Mouse (Mus musculus) heart, adult 2 months (tissue): Measurements from ENCODE around the gene Rack1. TPM values are rescaled to one million over a fixed set of nuclear protein-coding genes. Genes with fewer than 3 reads are reported as not detected.

Source experiments
- DNase-seq, 2 experiments: peaks; one replicate each; pipeline ENCODE4 v3.0.0; 2021
- H3K27ac ChIP-seq: fragments of 200-600 bp; 2 replicates; pipeline ENCODE4 v1.8.1; 2022
- H3K27me3 ChIP-seq: fragments of 200-500 bp; 2 replicates; pipeline ENCODE4 v1.6.1; 2012; ENCODE audit warnings: mild to moderate bottlenecking, low read length, inconsistent platforms, mixed read lengths; ENCODE audit not compliant: control insufficient read depth, insufficient read depth
- H3K36me3 ChIP-seq: fragments of 200-500 bp; 2 replicates; pipeline ENCODE4 v1.6.1; 2012; ENCODE audit warnings: low read length, inconsistent platforms; ENCODE audit not compliant: control insufficient read depth, insufficient read depth
- H3K4me1 ChIP-seq: fragments of 200-500 bp; 2 replicates; pipeline ENCODE4 v1.6.1; 2011; ENCODE audit warnings: low read length; ENCODE audit not compliant: control insufficient read depth, insufficient read depth
- H3K4me3 ChIP-seq: fragments of 200-600 bp; 2 replicates; pipeline ENCODE4 v1.8.1; 2022
- H3K79me2 ChIP-seq: fragments of 200-500 bp; replicated peaks from 2 replicates; pipeline ENCODE4 v1.6.1; 2012; ENCODE audit warnings: mild to moderate bottlenecking, inconsistent platforms, low read length, moderate library complexity, mixed read lengths; ENCODE audit not compliant: control insufficient read depth, insufficient read depth
- H3K9ac ChIP-seq: fragments of 200-500 bp; 2 replicates; pipeline ENCODE4 v1.6.1; 2012; ENCODE audit warnings: low read depth, mild to moderate bottlenecking, control low read depth, inconsistent platforms, low read length, mixed read lengths
- CTCF ChIP-seq: fragments of 200-600 bp; IDR thresholded peaks from 2 replicates; pipeline ENCODE4 v1.8.1; 2022; ENCODE audit warnings: antibody characterized with exemption, mild to moderate bottlenecking, moderate library complexity
- EP300 ChIP-seq: fragments of 200-500 bp; IDR thresholded peaks from 2 replicates; pipeline ENCODE4 v1.6.1; 2011; ENCODE audit warnings: low read depth, low read length, control low read depth; ENCODE audit not compliant: insufficient read depth
- POLR2A ChIP-seq: fragments of 200-500 bp; IDR thresholded peaks from 2 replicates; pipeline ENCODE4 v1.6.1; 2011; ENCODE audit warnings: mild to moderate bottlenecking, low read depth, low read length, control low read depth; ENCODE audit not compliant: insufficient read depth
- WGBS: fragments of 180-500 bp; shearing (Covaris S2); methylation state at CpG from one replicate; pipeline ENCODE4 v1.1.7; 2018; 5-methylcytosine and 5-hydroxymethylcytosine counted together
- intact Hi-C: fragments of 180-260 bp; cut with DNase I; formaldehyde crosslinking; loops from one replicate; pipeline ENCODE4 v1.15.1; 2025
- polyA plus RNA-seq: library from polyadenylated mRNA; depleted of rRNA; stranded (reverse); fragments of >200 nt; gene quantifications from 2 replicates; pipeline ENCODE4 v1.2.3, GENCODE M21; 2012
- total RNA-seq, 2 experiments: library from RNA; stranded (reverse); gene quantifications; 2 replicates each; pipeline ENCODE4 v1.2.3; 2021

The Rack1 gene
- total and polyA plus RNA-seq, 3 experiments, result 337 to 867 (median 437) TPM

GRCm38 (mm10) chr11:48838181-48838797, 38.2 kb downstream of the Rack1 start:
- Histone ChIP-seq H3K36me3 (no peaks in the 10 kb centered on the region), H3K27ac (peak overlapping the region; percentile 87), H3K9ac (peak overlapping the region; percentile 4), H3K4me3 (peak overlapping the region; percentile 82), H3K79me2 (no peaks in the 10 kb centered on the region), H3K4me1 (peaks cover 4% of the 10 kb centered on the region), H3K27me3 (no peaks in the 10 kb centered on the region)
- peak in 1 of 2 experiments; percentile 50 for DNase-seq
- intact Hi-C loops, result no loop called here
- under 1% methylated on average over 16 of the region's 16 CpGs for WGBS
- TF ChIP-seq POLR2A (0 out of 2 replicates have a peak, but pooled peaks have one; percentile 36), CTCF (no peak)

DNA sequence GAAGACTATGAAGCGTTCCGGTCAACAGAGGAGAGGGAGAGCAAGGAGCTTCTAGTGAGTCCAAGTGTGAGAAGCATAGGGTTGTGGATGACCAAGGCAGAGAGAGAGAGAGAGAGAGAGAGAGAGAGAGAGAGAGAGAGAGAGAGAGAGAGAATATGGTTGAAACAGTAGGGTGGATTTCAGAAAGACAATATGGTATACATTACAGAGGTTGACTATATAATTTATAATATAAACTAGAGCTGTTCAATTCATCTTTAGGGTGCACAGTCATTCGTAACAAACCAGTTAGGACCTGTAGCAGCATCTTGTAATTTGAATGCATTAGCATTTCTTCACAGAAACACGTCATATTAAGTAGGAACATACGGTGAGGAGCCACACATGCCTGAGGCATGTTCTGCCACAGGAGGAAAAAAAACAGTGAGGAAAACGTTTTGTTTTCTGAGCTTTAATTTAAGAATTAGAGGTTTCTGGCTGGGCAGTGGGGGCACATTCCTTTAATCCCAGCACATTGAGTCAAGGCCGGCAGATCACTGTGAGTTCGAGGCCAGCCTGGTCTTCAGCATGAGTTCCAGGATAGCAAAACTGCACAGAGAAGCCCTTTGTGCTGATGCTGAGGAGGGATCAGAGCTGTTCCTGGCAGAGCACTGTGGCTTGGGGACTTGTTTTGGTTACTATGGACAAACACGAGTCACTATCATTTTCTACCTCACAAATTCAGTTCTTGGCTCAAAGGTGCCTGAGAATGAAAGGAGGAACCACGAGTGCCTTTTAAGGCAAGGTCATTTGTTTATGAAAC, 38.9 kb downstream of the Rack1 start:
- no peak overlapping the region for H3K9ac ChIP-seq
- no peak overlapping the region for H3K27ac ChIP-seq
- DNase-seq, result no peak
- WGBS, result 85% methylated on average over 10 of the region's 10 CpGs
- H3K4me1 ChIP-seq, result peaks cover 4% of the 10 kb centered on the region
- H3K36me3 ChIP-seq, result no peaks in the 10 kb centered on the region
- H3K79me2 ChIP-seq, result no peaks in the 10 kb centered on the region
- H3K4me3 ChIP-seq, result no peak overlapping the region; the same call in 1 of the 2 replicates
- intact Hi-C loops, result no loop called here
- no peaks in the 10 kb centered on the region for H3K27me3 ChIP-seq
- no peak for TF ChIP-seq EP300

- intact Hi-C loops, result no loop called here
- no peak overlapping the region for H3K27ac ChIP-seq
- no peak for TF ChIP-seq CTCF
- no peak for TF ChIP-seq EP300
- no peak for TF ChIP-seq POLR2A
- no peak overlapping the region for H3K4me3 ChIP-seq
- no peaks in the 10 kb centered on the region for H3K79me2 ChIP-seq
- H3K9ac ChIP-seq, result no peak overlapping the region
- DNase-seq, result no peak
- H3K36me3 ChIP-seq, result no peaks in the 10 kb centered on the region
- H3K4me1 ChIP-seq, result peaks cover 4% of the 10 kb centered on the region
- H3K27me3 ChIP-seq, result no peaks in the 10 kb centered on the region
These were observed 40.7 kb downstream of the Rack1 start for GRCm38 (mm10) chr11:48840805-48841204.

- Histone ChIP-seq H3K9ac (no peak overlapping the region), H3K27me3 (no peaks in the 10 kb centered on the region), H3K79me2 (no peaks in the 10 kb centered on the region), H3K27ac (no peak overlapping the region), H3K4me1 (peaks cover 4% of the 10 kb centered on the region), H3K36me3 (no peaks in the 10 kb centered on the region), H3K4me3 (no peak overlapping the region)
- intact Hi-C loops, result no loop called here
- WGBS, result 86% methylated on average over 5 of the region's 5 CpGs
- no peak for DNase-seq
- TF ChIP-seq POLR2A (no peak), EP300 (no peak), CTCF (no peak)
These were observed 41.1 kb downstream of the Rack1 start for GRCm38 (mm10) chr11:48841213-48841612.

GRCm38 (mm10) chr11:48842378-48842792, 42.3 kb downstream of the Rack1 start:
- peaks cover 4% of the 10 kb centered on the region for H3K4me1 ChIP-seq
- H3K79me2 ChIP-seq, result no peaks in the 10 kb centered on the region
- H3K4me3 ChIP-seq, result no peak overlapping the region
- DNase-seq, result no peak
- intact Hi-C loops, result no loop called here
- 69% methylated on average over 4 of the region's 4 CpGs for WGBS
- no peaks in the 10 kb centered on the region for H3K36me3 ChIP-seq
- H3K9ac ChIP-seq, result no peak overlapping the region
- no peaks in the 10 kb centered on the region for H3K27me3 ChIP-seq
- no peak overlapping the region for H3K27ac ChIP-seq
- TF ChIP-seq EP300 (no peak), CTCF (no peak), POLR2A (no peak)

DNA sequence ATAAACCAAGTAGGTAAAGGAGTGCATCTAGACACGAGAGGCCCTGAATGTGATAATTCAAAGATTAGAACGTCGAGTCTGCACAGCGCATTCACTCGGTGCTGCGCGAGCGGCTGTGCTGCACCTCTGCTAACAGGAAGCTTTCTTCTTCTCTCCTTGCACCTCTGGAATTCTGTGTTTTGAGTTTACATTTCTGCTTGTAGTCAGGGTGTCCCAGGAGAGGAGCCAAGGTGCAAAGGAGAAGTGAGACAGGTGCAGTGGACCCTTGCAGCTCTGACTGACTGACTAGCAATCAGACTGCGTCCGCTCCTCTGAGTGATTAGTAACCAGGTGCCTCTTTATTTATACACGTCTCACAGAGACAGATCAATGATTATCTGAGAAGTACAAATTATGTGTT, 43.1 kb downstream of the Rack1 start:
- Histone ChIP-seq H3K79me2 (no peaks in the 10 kb centered on the region), H3K36me3 (no peaks in the 10 kb centered on the region), H3K9ac (no peak overlapping the region), H3K27ac (no peak overlapping the region), H3K4me1 (peaks cover 3% of the 10 kb centered on the region), H3K27me3 (no peaks in the 10 kb centered on the region), H3K4me3 (no peak overlapping the region)
- no peak for TF ChIP-seq EP300
- no peak for TF ChIP-seq POLR2A
- TF ChIP-seq CTCF, result no peak
- intact Hi-C loops, result no loop called here
- no peak for DNase-seq
- 79% methylated on average over 11 of the region's 11 CpGs for WGBS
